33 mouse cellular contexts compared by ENCODE assay signal in the genomic region with DNA sequence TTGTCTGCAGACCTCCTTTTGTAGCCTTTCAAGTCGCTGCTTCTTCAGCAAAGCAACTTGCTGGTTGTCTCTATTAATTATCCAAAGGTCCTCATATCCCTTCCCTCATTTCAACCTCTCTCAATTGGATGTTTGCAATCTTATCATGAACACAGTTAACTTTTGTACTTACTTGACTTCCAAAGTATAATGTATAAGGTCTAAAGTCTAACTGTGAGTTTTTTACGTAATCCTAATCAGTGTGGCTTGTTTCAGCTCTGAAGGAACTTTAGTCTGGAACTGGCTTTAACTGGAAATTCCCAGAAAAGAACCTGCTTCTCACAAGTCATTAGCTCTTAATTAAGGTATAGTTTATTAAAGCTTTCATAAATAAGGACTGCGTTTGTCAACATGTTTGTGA.
"Had no signal": no experiment of that assay in that cellular context is flagged by ENCODE, and none has a peak within 500 bp of the region (broad histone marks: within the 10 kb centered on the region; RNA-seq: fewer than 3 reads in every experiment).

No protein-coding gene starts in this region.

- H3K27me3 ChIP-seq: heart, embryonic 12.5 days; heart, embryonic 13.5 days; heart, embryonic 15.5 days; hindbrain, embryonic 12.5 days; hindbrain, embryonic 13.5 days; hindbrain, embryonic 15.5 days; kidney, embryonic 15.5 days had no signal

- H3K9ac ChIP-seq: heart, embryonic 12.5 days; heart, embryonic 13.5 days; heart, embryonic 15.5 days; hindbrain, embryonic 12.5 days; hindbrain, embryonic 13.5 days; hindbrain, embryonic 14.5 days; hindbrain, embryonic 15.5 days; kidney, embryonic 15.5 days had no signal

- ATAC-seq: hindbrain, embryonic 16.5 days; hindbrain, postnatal 0 days; inflammation-experienced regulatory T-cells, adult 6 months had no signal

- H3K36me3 ChIP-seq: heart, embryonic 10.5 days; heart, embryonic 12.5 days; heart, embryonic 13.5 days; heart, embryonic 15.5 days; hindbrain, embryonic 10.5 days; hindbrain, embryonic 12.5 days; hindbrain, embryonic 13.5 days; hindbrain, embryonic 15.5 days; kidney, embryonic 15.5 days had no signal

- H3K9me3 ChIP-seq: heart, embryonic 10.5 days; heart, embryonic 12.5 days; heart, embryonic 15.5 days; hindbrain, embryonic 10.5 days; hindbrain, embryonic 12.5 days; hindbrain, embryonic 13.5 days; hindbrain, embryonic 15.5 days; kidney, embryonic 15.5 days had no signal

- H3K4me3 ChIP-seq: heart, embryonic 10.5 days; heart, embryonic 12.5 days; heart, embryonic 13.5 days; heart, embryonic 15.5 days; hindbrain, embryonic 10.5 days; hindbrain, embryonic 12.5 days; hindbrain, embryonic 13.5 days; hindbrain, embryonic 15.5 days; kidney, embryonic 15.5 days; layer of hippocampus, adult 2 months; left cerebral cortex, adult 2 months had no signal

- H3K4me1 ChIP-seq: heart, embryonic 10.5 days; hindbrain, embryonic 10.5 days; hindbrain, embryonic 12.5 days; hindbrain, embryonic 13.5 days; hindbrain, embryonic 15.5 days; kidney, embryonic 15.5 days had no signal

- H3K27ac ChIP-seq: heart, embryonic 10.5 days; heart, embryonic 13.5 days; heart, embryonic 15.5 days; hindbrain, embryonic 10.5 days; hindbrain, embryonic 12.5 days; hindbrain, embryonic 13.5 days; hindbrain, embryonic 14.5 days; hindbrain, embryonic 15.5 days; hindbrain, postnatal 0 days; kidney, embryonic 15.5 days; kidney, postnatal 0 days; layer of hippocampus, adult 2 months; left cerebral cortex, adult 2 months had no signal

- DNase-seq: heart, adult 18-20 months; heart, postnatal 14 days; heart, postnatal 36 days; heart, postnatal 4 days; kidney, adult 11 months; kidney, adult 18-20 months; kidney, adult 2 months; kidney, adult 8-10 months; kidney, adult 9 months; kidney, postnatal 10 days; kidney, postnatal 14 days; kidney, postnatal 25 days; kidney, postnatal 36 days; kidney, postnatal 4 days; layer of hippocampus, adult 9-11 months; layer of hippocampus, postnatal 36 days had no signal

- H3K4me2 ChIP-seq: heart, embryonic 11.5 days; heart, embryonic 12.5 days; heart, embryonic 13.5 days; heart, embryonic 15.5 days; hindbrain, embryonic 12.5 days; hindbrain, embryonic 13.5 days; hindbrain, embryonic 14.5 days; hindbrain, embryonic 15.5 days; kidney, embryonic 15.5 days had no signal
